8 mouse cellular contexts compared by ENCODE assay signal in the genomic region with DNA sequence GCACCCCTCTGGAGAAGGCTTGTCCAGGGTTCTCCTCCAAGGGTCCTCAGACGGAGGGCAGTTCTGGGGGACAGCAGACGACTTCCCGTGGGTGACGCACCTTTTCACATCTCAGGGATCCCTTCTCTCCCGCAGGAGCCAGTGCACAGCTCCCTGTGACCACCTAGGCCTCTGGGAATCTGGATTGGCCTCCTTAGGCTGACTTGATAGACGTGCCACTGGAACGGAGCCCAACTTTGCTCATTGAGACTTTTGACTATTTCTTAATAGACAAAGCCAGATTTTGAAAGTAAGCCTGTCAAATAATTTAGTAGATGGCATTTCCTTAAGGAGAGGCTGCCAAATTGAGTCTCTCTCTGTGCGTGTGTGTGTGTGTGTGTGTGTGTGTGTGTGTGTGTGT. TPM values are rescaled to one million over a fixed set of nuclear protein-coding genes. Genes with fewer than 3 reads are reported as not detected.
DNase-seq lines count a peak whose midpoint lies in the region; ATAC-seq and TF ChIP-seq lines count a peak whose summit lies in the region.
"Had no signal": no experiment of that assay in that cellular context is flagged by ENCODE, and none has a peak within 500 bp of the region (broad histone marks: within the 10 kb centered on the region; RNA-seq: fewer than 3 reads in every experiment).

No protein-coding gene starts in this region.

- no peaks in the 10 kb centered on the region for H3K36me3 ChIP-seq in ES-Bruce4 (ENCODE audit: control insufficient read depth, insufficient read depth, low read length, poor library complexity, severe bottlenecking)
- H3K36me3 ChIP-seq in intestine, embryonic 14.5 days (ENCODE audit: control insufficient read depth, insufficient read depth, low read length) = peaks cover 13% of the 10 kb centered on the region
- no peaks in the 10 kb centered on the region for H3K36me3 ChIP-seq in lung, embryonic 16.5 days (ENCODE audit: control insufficient read depth, insufficient read depth, low read length)
- H3K36me3 ChIP-seq: liver, embryonic 15.5 days had no signal

- no peaks in the 10 kb centered on the region; the same call in 1 of the 2 replicates for H3K27me3 ChIP-seq in ES-Bruce4 (ENCODE audit: control insufficient read depth, insufficient read depth, low read length, poor library complexity, severe bottlenecking)
- peaks cover 8% of the 10 kb centered on the region; the same call in 1 of the 2 replicates for H3K27me3 ChIP-seq in intestine, embryonic 14.5 days (replicated peaks; ENCODE audit: control insufficient read depth, insufficient read depth, low read length)
- peaks cover 8% of the 10 kb centered on the region; the same call in 1 of the 2 replicates for H3K27me3 ChIP-seq in lung, embryonic 16.5 days (ENCODE audit: control insufficient read depth, insufficient read depth, low read depth, low read length)

- no peak for ATAC-seq in intestine, embryonic 14.5 days (replicated peaks; ENCODE audit: low FRiP score, low TSS enrichment, low read depth)
- no peak for ATAC-seq in lung, embryonic 16.5 days (ENCODE audit: low read depth)

- 0 out of 2 replicates have a peak overlapping the region, but pooled peaks have one; percentile 46 for H3K9ac ChIP-seq in ES-Bruce4 (ENCODE audit: low read depth, poor library complexity, severe bottlenecking)
- peak overlapping the region; percentile 70 for H3K9ac ChIP-seq in intestine, embryonic 14.5 days (ENCODE audit: low read length)
- H3K9ac ChIP-seq in lung, embryonic 16.5 days (ENCODE audit: low read length) = peak overlapping the region; percentile 73
- H3K9ac ChIP-seq: liver, embryonic 15.5 days had no signal

- DNase-seq in adipocyte (ENCODE audit: low spot score) = peak; percentile 49
- DNase-seq in intestine, embryonic 14.5 days (ENCODE audit: low spot score) = no peak
- DNase-seq in frontal cortex, postnatal 14 days (ENCODE audit: low spot score in 2 of 2) = no peak
- no peak for DNase-seq in spleen, postnatal 36 days (ENCODE audit: low spot score in 2 of 2)
- DNase-seq in left cerebral cortex, postnatal 36 days (ENCODE audit: low spot score in 2 of 2) = no peak

- no peak overlapping the region for H3K4me3 ChIP-seq in ES-Bruce4 (ENCODE audit: low read depth, low read length)
- peak overlapping the region; percentile 62 for H3K4me3 ChIP-seq in intestine, embryonic 14.5 days (ENCODE audit: low read depth, low read length)
- H3K4me3 ChIP-seq in lung, embryonic 16.5 days (ENCODE audit: low read length) = peak overlapping the region; percentile 71

- TF ChIP-seq EP300 in ES-Bruce4 (IDR thresholded peaks at IDR 0.05; ENCODE audit: insufficient read depth, low read depth, low read length) = no peak

- peak overlapping the region; percentile 72 for H3K4me2 ChIP-seq in intestine, embryonic 14.5 days (ENCODE audit: low read length)
- H3K4me2 ChIP-seq in lung, embryonic 16.5 days (ENCODE audit: low read depth, low read length) = peak overlapping the region; percentile 86

- WGBS in intestine, embryonic 14.5 days = 17% methylated on average over 8 of the region's 8 CpGs
- 26% methylated on average over 8 of the region's 8 CpGs for WGBS in lung, embryonic 16.5 days

- no peak for TF ChIP-seq POLR2A in ES-Bruce4 (IDR thresholded peaks at IDR 0.05; ENCODE audit: insufficient read depth, low read length)

- no peak overlapping the region for H3K27ac ChIP-seq in ES-Bruce4 (ENCODE audit: insufficient read depth, low read length)
- no peak overlapping the region for H3K27ac ChIP-seq in intestine, embryonic 14.5 days (ENCODE audit: low read depth)
- H3K27ac ChIP-seq in lung, embryonic 16.5 days (ENCODE audit: low read length) = peak overlapping the region; percentile 69
- H3K27ac ChIP-seq: liver, embryonic 15.5 days had no signal

- H3K4me1 ChIP-seq in ES-Bruce4 (ENCODE audit: control insufficient read depth, insufficient read depth, low read length) = peaks cover 2% of the 10 kb centered on the region
- H3K4me1 ChIP-seq in intestine, embryonic 14.5 days (replicated peaks; ENCODE audit: control insufficient read depth, insufficient read depth, low read length) = peaks cover 12% of the 10 kb centered on the region
- peaks cover 19% of the 10 kb centered on the region for H3K4me1 ChIP-seq in lung, embryonic 16.5 days (replicated peaks; ENCODE audit: control insufficient read depth, insufficient read depth, low read length)
- H3K4me1 ChIP-seq: liver, embryonic 15.5 days had no signal

- intact Hi-C loops in left cerebral cortex, postnatal 36 days (cut with DNase I) = loop anchor here (5.0 kb wide), 1 partner anchor 316 kb away; no protein-coding TSS in a partner anchor

- TF ChIP-seq CTCF in ES-Bruce4 (IDR thresholded peaks at IDR 0.05; ENCODE audit: low read depth, low read length) = no peak

- H3K9me3 ChIP-seq in ES-Bruce4 (replicated peaks; ENCODE audit: control insufficient read depth, insufficient read depth, low read length, poor library complexity, severe bottlenecking) = no peaks in the 10 kb centered on the region
- no peaks in the 10 kb centered on the region for H3K9me3 ChIP-seq in intestine, embryonic 14.5 days (ENCODE audit: control insufficient read depth, low read length)
- no peaks in the 10 kb centered on the region for H3K9me3 ChIP-seq in lung, embryonic 16.5 days (ENCODE audit: control insufficient read depth, low read length)
- H3K9me3 ChIP-seq: liver, embryonic 15.5 days had no signal

RNA-seq across cellular contexts. Expression of gene Shisa2, which starts 1.6 kb away (rescaled TPM):
- 2.3 and 2.5 TPM in 2 replicates for polyA plus RNA-seq in ES-Bruce4 (2011; ENCODE audit: insufficient read depth, insufficient read length, low read depth, missing spikeins)
- 16.0 and 18.0 TPM in 2 replicates for polyA plus RNA-seq in intestine, embryonic 14.5 days (2014; fragmentation: Nextera tagmentation; extraction: Ambion mirVana)
- 7.1 and 8.7 TPM in 2 replicates for polyA plus RNA-seq in lung, embryonic 16.5 days (2015; fragmentation: Nextera tagmentation; extraction: Ambion mirVana)
- total RNA-seq in left cerebral cortex, postnatal 36 days (2021) = 1 to 10 TPM; 2.1 to 2.7 TPM

RNA-seq across cellular contexts. Expression of gene Cdadc1, which starts 29.0 kb away (rescaled TPM):
- 14.2 and 17.8 TPM in 2 replicates for polyA plus RNA-seq in ES-Bruce4 (2011; ENCODE audit: insufficient read depth, insufficient read length, low read depth, missing spikeins)
- 31.4 and 38.8 TPM in 2 replicates for polyA plus RNA-seq in intestine, embryonic 14.5 days (2014; fragmentation: Nextera tagmentation; extraction: Ambion mirVana)
- polyA plus RNA-seq in lung, embryonic 16.5 days (2015; fragmentation: Nextera tagmentation; extraction: Ambion mirVana) = 35.3 and 41.2 TPM in 2 replicates
- total RNA-seq in left cerebral cortex, postnatal 36 days (2021) = 10 to 100 TPM; 74.7 to 75.4 TPM
